Mouse (Mus musculus) mature B cell (primary cell): Measurements from ENCODE around the gene Tceal3.
"Not testable (repeated sequence)": the region's sequence is repeated elsewhere in the genome, so short reads cannot be mapped to it uniquely, and the experiment has no call there.

Experiments
- in situ Hi-C: fragments of 300-500 bp; cut with MboI; formaldehyde crosslinking; loops from 2 replicates; pipeline ENCODE4 v1.14.3; 2019

Gene Tceal3

GRCm38 (mm10) chrX:136590199-136590896 is at the start of gene Tceal3:
Tceal3 (plus strand) TSS chrX:136590842.
- in situ Hi-C loops = no loop called here

- in situ Hi-C loops = not testable (repeated sequence)
Observed at GRCm38 (mm10) chrX:136543956-136544355, 46.7 kb upstream of the Tceal3 start, which contains the start of gene Kir3dl2. Kir3dl2 (minus strand) TSS chrX:136544056.

DNA sequence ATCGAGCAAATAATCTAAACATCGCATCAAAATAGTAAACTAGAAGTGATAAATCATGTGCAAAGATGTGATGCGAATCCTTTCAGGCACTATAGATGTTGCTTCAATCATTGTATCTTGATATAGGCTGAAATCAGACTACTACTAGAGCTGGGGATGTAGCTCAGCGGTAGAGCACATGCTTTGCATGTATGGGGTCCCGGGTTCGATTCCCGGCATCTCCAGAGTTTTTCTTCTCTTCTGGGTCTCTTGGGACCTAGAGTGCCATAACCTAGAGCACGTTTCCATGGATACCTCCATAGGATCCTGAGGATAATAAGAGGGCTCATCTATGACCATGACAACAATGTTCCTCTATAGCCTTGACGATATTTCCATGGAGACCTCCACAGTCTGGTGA is 21.5 kb upstream of the Tceal3 start:
- in situ Hi-C loops = not testable (repeated sequence)

GRCm38 (mm10) chrX:136584617-136585016 is 6.0 kb upstream of the Tceal3 start:
- in situ Hi-C loops = no loop called here

DNA sequence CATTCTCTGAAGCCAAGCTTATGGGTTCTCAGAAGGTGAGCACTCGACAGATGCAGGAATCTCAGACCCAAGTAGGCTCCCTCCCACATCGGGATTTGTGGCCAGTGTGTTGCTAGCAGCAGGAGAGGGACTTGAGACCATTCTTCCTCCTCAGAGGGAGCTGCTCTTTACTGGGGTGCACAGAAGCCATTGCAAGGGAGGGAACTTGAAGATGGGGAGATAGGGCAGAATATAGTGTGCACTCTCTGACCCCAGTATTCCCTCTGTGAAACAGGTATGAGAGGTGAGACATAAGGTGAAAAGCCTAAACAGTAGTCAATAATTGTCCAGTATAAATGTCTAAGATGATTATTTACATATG is 235 bp downstream of the Tceal3 start:
- in situ Hi-C loops = no loop called here

DNA sequence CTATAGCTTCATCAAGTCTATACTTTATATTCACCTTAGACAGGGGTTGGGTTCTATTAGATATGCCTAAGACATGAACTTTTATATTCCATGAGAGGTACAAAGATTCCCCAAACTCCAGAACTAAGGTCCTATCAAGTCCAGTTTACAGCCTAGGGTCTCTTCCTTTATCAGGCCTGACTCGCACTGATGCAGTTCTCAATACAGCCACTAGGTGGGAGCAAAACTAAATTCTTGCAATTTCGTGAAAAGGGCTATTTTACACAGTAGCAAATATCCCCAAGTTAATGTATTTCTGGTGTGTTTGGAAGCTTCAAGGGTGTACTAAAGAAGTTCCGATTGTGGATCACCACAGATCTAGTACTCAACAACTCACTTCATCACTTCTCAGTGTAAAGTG is 8.8 kb downstream of the Tceal3 start:
- in situ Hi-C loops = no loop called here

DNA sequence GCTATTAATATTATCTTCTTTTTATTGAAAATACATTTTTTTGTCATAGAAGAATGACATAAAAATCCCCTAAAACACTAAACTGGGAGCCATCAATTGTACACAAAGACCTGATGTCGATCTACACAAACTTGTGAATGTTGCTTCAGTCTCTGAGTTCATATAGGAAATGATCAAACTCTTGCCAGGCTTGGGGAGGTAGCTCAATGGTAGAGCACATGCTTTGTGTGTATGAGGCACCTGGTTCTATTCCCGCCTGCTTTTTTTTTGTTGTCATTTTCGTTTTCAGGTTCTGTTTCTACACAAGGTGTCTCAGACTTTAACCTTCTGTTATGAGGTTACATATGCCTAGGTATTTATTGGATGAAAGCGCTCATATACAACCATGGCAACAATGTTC is 16.3 kb downstream of the Tceal3 start:
- in situ Hi-C loops = no loop called here

DNA sequence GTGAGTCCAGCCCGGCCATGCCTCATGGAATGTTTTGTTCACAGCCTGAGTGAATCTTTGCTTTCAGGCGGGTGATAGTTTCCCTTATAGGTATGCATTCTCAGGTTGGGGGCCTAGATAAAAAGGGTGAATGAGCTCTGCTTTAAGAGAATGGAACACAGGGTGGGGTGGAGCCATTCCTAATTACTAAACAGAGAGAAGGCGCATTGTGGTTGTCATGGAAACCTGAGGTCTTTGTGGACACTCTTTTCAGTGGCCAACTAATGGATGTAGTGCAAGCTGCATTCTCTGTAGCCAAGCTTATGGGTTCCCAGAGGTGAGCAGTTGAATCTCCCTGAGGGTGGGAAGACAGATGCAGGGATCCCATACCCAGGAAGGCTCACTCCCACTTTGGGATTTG is 16.8 kb downstream of the Tceal3 start:
- in situ Hi-C loops = no loop called here

DNA sequence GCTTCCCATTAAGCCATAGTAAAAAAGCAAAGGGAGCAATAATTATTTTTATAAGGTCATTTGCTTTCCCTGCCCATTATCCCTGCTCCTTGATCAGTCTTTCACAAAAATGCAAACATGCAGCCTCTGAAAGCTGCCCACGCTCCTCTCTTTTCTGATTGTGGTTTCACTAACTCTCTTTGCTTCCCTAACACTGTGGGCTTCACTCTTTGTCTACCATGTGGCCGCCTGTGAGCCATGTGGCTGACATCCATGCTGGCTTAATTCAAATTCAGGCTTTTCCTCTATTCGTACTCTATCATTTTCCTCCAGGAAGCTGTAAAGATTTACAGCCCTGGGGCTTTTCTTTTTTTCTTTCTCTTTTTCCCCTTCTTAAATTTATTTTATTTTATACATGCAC is 20.7 kb downstream of the Tceal3 start:
- in situ Hi-C loops = no loop called here

DNA sequence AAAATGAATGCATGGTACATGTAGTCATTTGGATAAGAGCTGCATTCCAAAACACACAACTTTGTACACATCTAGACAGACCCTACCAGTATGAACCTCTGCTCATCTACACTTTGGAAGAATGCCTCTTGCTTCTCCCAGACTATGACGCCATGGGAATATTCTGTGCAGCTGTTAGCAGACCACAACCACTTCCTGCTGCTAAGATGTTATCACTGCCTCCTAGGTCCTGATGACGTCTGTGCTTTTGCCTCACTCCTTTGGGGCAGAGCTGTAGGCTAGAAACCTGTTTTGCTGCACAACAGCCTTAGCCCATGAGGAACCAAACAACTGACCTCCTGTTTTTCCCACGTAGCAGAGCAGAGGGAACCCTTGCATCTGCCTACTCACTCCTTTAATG is 25.2 kb downstream of the Tceal3 start:
- in situ Hi-C loops = not testable (repeated sequence)

GRCm38 (mm10) chrX:136624905-136625569 is 34.4 kb downstream of the Tceal3 start:
- in situ Hi-C loops = no loop called here

DNA sequence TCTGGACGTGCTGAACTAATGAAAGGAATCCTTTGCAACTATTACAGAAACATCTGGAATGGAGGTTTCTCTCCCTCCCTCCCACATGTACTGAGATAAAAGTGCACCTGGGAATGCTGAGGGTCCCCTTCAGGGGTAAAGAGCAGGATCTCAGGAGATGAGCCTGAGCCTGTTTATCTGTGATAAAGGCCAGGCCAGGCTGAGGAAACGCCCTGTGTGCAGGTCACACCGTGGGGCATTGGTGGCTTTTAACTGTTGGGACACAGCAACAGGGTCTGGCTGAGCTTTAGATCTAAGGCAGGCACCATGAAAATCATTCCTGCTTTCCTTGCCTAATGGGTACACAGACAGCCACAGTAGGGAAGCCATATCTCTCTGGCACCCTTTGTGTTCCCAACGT is 35.3 kb downstream of the Tceal3 start:
- in situ Hi-C loops = no loop called here

- in situ Hi-C loops = no loop called here
Observed at GRCm38 (mm10) chrX:136635116-136635515, 44.5 kb downstream of the Tceal3 start.

GRCm38 (mm10) chrX:136639754-136640153 is 49.1 kb downstream of the Tceal3 start:
- in situ Hi-C loops = no loop called here

DNA sequence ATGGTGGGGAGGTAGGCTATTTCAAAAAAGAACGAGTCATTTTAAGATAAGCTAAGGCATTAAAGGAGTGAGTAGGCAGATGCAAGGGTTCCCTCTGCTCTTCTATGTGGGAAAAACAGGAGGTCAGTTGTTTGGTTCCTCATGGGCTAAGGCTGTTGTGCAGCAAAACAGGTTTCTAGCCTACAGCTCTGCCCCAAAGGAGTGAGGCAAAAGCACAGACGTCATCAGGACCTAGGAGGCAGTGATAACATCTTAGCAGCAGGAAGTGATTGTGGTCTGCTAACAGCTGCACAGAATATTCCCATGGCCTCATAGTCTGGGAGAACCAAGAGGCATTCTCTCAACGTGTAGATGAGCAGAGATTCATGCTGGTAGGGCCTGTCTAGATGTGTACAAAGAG is 55.2 kb downstream of the Tceal3 start:
- in situ Hi-C loops = not testable (repeated sequence)

DNA sequence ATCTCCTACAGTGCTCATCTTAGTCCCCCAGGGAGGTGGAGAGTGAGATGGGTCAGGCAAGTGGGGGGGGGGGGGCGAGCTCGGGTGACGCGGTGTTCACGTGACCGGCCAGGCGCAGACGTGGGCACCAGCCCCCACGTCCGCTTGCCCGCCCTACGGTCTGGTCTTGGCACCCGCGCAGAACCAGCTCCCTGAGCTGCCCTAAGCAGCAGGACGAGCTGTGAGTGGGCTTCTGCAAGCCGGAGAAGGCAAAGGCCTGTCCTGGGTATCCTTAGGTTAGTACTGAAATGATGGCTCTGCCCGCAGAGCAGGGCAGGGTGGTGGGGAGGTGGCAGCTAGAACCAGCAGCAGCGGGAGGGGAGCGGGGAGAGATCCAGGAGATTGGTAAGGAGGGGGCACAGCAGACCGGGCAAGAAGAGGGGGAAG is 75.7 kb downstream of the Tceal3 start:
- in situ Hi-C loops = no loop called here

DNA sequence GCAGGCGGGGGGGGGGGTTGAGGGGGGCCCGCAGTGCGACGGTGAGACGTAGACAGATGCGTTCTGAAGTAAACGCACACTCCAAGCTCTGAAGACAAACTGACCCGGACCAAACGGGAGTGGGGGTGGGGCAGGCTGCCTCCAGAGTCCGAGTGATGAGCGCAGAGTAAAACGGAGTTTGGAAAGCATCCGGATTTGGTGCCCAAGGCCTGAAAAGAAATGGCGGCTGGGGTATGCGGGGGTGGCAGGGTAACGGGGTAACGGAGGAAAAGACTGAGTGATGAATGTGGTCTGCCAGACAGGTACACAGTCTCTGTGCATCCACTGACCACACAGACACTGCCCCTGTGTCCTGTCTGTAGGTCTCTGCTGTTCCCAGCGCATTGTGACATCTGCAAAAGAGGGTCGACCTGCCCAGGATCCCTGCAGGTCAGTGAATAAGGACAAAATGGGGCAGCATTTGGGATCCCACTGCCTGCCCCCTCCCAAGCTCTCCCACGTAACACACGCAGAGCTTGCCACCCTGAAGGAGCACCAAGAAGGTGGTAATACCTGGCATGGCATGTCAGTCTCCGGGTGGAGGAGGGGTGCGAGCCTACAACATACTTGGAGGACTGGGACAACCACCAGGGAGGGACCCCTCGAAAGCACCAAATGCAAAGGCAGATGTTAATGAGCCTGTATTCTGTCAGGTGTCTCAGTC is 76.3 kb downstream of the Tceal3 start:
- in situ Hi-C loops = not testable (repeated sequence)

GRCm38 (mm10) chrX:136668794-136669193 is 78.2 kb downstream of the Tceal3 start:
- in situ Hi-C loops = no loop called here

DNA sequence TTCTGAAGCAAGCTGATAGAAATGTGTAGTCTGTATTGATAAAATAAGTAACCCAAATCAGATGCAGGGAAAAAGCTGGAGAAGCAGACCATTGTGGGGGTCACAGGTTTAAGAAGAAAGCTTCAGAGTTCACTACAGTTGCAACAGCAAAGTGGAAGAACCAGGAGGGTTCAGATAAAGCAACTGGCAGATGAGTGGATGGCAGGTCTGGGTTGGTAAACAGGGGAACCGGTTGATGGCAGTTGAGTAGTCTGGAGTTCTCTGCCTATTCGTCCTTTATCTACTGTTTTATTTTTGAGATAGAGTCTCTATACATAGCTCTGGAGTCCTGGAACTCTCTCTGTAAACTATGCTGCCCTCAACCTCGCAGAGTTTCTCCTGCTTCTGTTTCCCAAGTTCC is 90.3 kb downstream of the Tceal3 start:
- in situ Hi-C loops = no loop called here

GRCm38 (mm10) chrX:136691606-136692293 is 101.1 kb downstream of the Tceal3 start:
- in situ Hi-C loops = not testable (repeated sequence)

- in situ Hi-C loops = no loop called here
Observed at GRCm38 (mm10) chrX:136692294-136692675, 101.6 kb downstream of the Tceal3 start.

DNA sequence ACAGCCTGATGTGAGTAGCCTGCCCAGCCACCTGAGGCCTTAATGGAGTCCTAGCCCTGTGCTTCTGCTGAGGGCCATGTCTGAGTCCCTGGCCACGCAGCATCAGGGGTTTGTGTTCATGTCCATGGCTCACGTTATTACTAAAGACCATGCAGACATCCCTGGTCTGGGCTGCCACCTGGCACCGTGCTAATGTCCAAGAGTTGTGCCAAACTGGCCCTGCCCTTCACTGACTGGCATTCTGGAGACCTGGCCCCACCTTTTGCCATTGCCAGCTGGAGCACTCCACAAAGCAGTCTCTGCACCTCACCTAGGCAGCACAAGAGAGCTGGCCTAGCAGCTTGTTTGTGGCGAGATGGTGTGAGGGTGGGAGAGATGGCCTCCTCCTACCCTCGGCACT is 102.6 kb downstream of the Tceal3 start:
- in situ Hi-C loops = no loop called here
